Mouse (Mus musculus) forebrain, postnatal 0 days (tissue): ENCODE data around the gene Wdr83os. TPM values are rescaled to one million over a fixed set of nuclear protein-coding genes. Genes with fewer than 3 reads are reported as not detected.
"Not testable (repeated sequence)": the region's sequence is repeated elsewhere in the genome, so short reads cannot be mapped to it uniquely, and the experiment has no call there.

Source experiments
- ATAC-seq: fragments of 200-750 bp; cut with Nextera tagmentation; 2 replicates; pipeline ENCODE4 v1.8.0; 2017; ENCODE audit warnings: mild to moderate bottlenecking, moderate library complexity
- DNase-seq: peaks from one replicate; pipeline ENCODE4 v3.0.0-alpha.2; 2015
- H3K27ac ChIP-seq: fragments of 300-500 bp; sonication (generic); 2 replicates; pipeline ENCODE4 v1.5.1; 2014; ENCODE audit warnings: low read depth, mild to moderate bottlenecking, antibody characterized with exemption, low read length, moderate library complexity, mixed read lengths
- H3K27me3 ChIP-seq: fragments of 300-500 bp; sonication (generic); 2 replicates; pipeline ENCODE4 v1.6.1; 2014; ENCODE audit warnings: mild to moderate bottlenecking, low read length, mixed read lengths; ENCODE audit not compliant: insufficient read depth
- H3K36me3 ChIP-seq: fragments of 300-500 bp; sonication (generic); 2 replicates; pipeline ENCODE4 v1.6.1; 2014; ENCODE audit warnings: mild to moderate bottlenecking, moderate library complexity; ENCODE audit not compliant: insufficient read depth
- H3K4me1 ChIP-seq: fragments of 300-500 bp; sonication (generic); 2 replicates; pipeline ENCODE4 v1.6.1; 2014; ENCODE audit warnings: antibody characterized with exemption; ENCODE audit not compliant: insufficient read depth
- H3K4me2 ChIP-seq: fragments of 300-500 bp; sonication (generic); 2 replicates; pipeline ENCODE4 v1.6.1; 2014; ENCODE audit warnings: low read depth, mild to moderate bottlenecking, moderate library complexity
- H3K4me3 ChIP-seq: fragments of 300-500 bp; sonication (generic); 2 replicates; pipeline ENCODE4 v1.5.1; 2014; ENCODE audit warnings: low read depth, low read length, mixed read lengths
- H3K9ac ChIP-seq: fragments of 300-500 bp; sonication (generic); 2 replicates; pipeline ENCODE4 v1.6.1; 2014; ENCODE audit warnings: mild to moderate bottlenecking
- H3K9me3 ChIP-seq: fragments of 300-500 bp; sonication (generic); 2 replicates; pipeline ENCODE4 v1.6.1; 2016; ENCODE audit warnings: low read length
- CTCF ChIP-seq: sonication (generic); IDR thresholded peaks from 2 replicates; pipeline ENCODE4 v1.5.1; 2016; ENCODE audit warnings: antibody characterized with exemption, control low read depth, low read depth
- WGBS: fragments of 180-500 bp; shearing (Covaris S2); extraction: QIAGEN DNeasy Blood & Tissue Kit; methylation state at CpG from one replicate; pipeline ENCODE4 v1.1.7; 2014; 5-methylcytosine and 5-hydroxymethylcytosine counted together
- microRNA-seq, 2 experiments: library from miRNA; unstranded; fragments of <30 nt; microRNA quantifications; one replicate each; pipeline ENCODE4; 2016
- polyA plus RNA-seq: library from polyadenylated mRNA; unstranded; fragments of >200 nt; fragmentation: Nextera tagmentation; extraction: Ambion mirVana; gene quantifications from 2 replicates; pipeline ENCODE4 v1.2.1, GENCODE M21; 2015
- total RNA-seq: library from RNA; depleted of rRNA; stranded (reverse); fragments of >200 nt; gene quantifications from 2 replicates; pipeline ENCODE4 v1.2.3, GENCODE M21; 2014; rRNA removed

Wdr83os gene
- total and polyA plus RNA-seq, 2 experiments from 2014 or later: 80.8 to 171 TPM

GRCm38 (mm10) chr8:85115501-85115900 lies 35.0 kb downstream of the Wdr83os start:
- Histone ChIP-seq H3K4me3 (no peak overlapping the region), H3K9me3 (no peaks in the 10 kb centered on the region), H3K36me3 (peaks cover 15% of the 10 kb centered on the region), H3K27ac (no peak overlapping the region), H3K4me1 (no peaks in the 10 kb centered on the region), H3K4me2 (no peak overlapping the region), H3K27me3 (no peaks in the 10 kb centered on the region), H3K9ac (no peak overlapping the region)
- ATAC-seq (no peak), DNase-seq (no peak)
- TF ChIP-seq CTCF: no peak
- WGBS: 75% methylated on average over 4 of the region's 4 CpGs

GRCm38 (mm10) chr8:85116984-85117383 lies 36.4 kb downstream of the Wdr83os start:
- no peaks in the 10 kb centered on the region for H3K9me3 ChIP-seq
- no peak for ATAC-seq
- no peak for TF ChIP-seq CTCF
- peaks cover under 1% of the 10 kb centered on the region; the same call in 1 of the 2 replicates for H3K36me3 ChIP-seq
- H3K9ac ChIP-seq: no peak overlapping the region
- H3K4me1 ChIP-seq: no peaks in the 10 kb centered on the region
- 93% methylated on average over 7 of the region's 7 CpGs for WGBS
- H3K27ac ChIP-seq: no peak overlapping the region
- no peak for DNase-seq
- H3K4me2 ChIP-seq: no peak overlapping the region
- H3K27me3 ChIP-seq: no peaks in the 10 kb centered on the region
- H3K4me3 ChIP-seq: no peak overlapping the region

GRCm38 (mm10) chr8:85119052-85119981 lies 38.8 kb downstream of the Wdr83os start:
- ATAC-seq (peak; percentile 91), DNase-seq (peak; percentile 89)
- no peaks in the 10 kb centered on the region for H3K9me3 ChIP-seq
- peak; percentile 57 for TF ChIP-seq CTCF
- no peaks in the 10 kb centered on the region for H3K36me3 ChIP-seq
- WGBS: 7% methylated on average over 37 of the region's 37 CpGs
- H3K27me3 ChIP-seq: no peaks in the 10 kb centered on the region
- peak overlapping the region; percentile 80 for H3K9ac ChIP-seq
- H3K4me1 ChIP-seq: no peaks in the 10 kb centered on the region
- peak overlapping the region; percentile 59 for H3K4me3 ChIP-seq
- peak overlapping the region; percentile 54 for H3K27ac ChIP-seq
- H3K4me2 ChIP-seq: peak overlapping the region; percentile 76

DNA sequence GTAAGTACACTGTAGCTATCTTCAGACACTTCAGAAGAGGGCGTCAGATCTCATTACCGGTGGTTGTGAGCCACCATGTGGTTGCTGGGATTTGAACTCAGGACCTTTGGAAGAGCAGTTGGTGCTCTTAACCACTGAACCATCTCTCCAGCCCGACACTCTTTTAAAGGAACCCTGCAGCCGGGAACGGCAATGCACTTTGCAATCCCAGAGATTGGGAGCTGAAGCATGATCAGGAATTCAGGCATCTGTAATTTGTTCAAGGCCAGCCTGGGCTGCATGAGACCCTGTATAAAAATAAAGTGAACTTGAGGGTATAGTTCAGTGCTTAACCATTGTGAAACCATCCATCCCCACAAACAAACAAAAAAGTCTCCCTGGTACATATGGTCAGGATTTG lies 39.7 kb downstream of the Wdr83os start:
- not testable (repeated sequence) for H3K27ac ChIP-seq, H3K4me3 ChIP-seq, H3K9me3 ChIP-seq, H3K27me3 ChIP-seq, H3K4me2 ChIP-seq, H3K36me3 ChIP-seq, H3K9ac ChIP-seq, DNase-seq, H3K4me1 ChIP-seq
- peak; percentile 4; the same call in 1 of the 2 replicates for ATAC-seq
- 76% methylated on average over 5 of the region's 5 CpGs for WGBS

DNA sequence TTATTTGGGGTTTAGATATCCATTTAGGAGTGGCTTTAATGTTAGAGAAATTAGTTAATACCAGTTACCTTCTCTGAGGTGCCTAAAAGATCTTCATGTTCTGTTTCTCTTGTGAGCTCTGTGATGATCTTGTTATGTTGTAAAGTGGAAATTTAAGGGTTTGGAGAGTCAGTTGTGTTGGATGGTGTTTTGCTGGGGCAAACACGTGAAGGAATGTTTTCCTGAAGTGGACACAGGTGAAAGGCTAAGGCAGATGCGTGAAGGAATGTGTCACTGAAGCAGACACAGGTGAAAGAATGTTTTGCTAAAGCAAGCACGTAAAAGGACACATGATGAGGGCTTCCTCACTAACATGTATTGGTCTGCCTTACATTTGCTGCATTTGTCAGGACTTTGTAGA lies 42.5 kb downstream of the Wdr83os start, which contains the start of gene Zfp791:
Zfp791 (minus strand) TSS at position 101 of the 400 bp plus-strand sequence.
- WGBS: 89% methylated on average over 3 of the region's 3 CpGs
- Histone ChIP-seq H3K9ac (no peak within 1 kb of the TSS), H3K4me1 (no peaks in the 10 kb centered on the region), H3K27me3 (no peaks in the 10 kb centered on the region), H3K9me3 (no peaks in the 10 kb centered on the region), H3K4me2 (no peak within 1 kb of the TSS), H3K4me3 (no peak within 1 kb of the TSS), H3K27ac (no peak within 1 kb of the TSS), H3K36me3 (no peaks in the 10 kb centered on the region)
- TF ChIP-seq CTCF: no peak
- ATAC-seq (no peak), DNase-seq (no peak)

DNA sequence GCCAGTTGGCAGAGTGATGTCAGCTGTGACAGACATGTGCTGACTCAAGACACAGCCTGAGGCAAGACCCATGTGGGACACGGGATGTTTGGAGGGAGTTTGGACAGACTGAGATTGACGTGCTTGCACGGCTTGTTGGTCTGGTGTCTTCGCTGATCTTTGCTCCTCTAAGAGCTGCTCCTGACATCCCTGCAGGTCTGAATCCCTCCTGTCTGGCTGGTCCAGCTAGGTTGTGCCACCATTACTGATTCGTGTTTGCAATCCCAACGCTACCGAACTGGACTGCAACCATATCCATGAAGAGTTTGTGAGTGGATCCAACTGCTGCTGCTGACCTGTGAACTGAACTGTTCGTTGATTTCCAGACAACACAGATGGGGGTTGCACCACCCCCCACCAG lies 43.2 kb downstream of the Wdr83os start:
- Histone ChIP-seq H3K27ac (no peak overlapping the region), H3K9ac (no peak overlapping the region), H3K4me3 (no peak overlapping the region), H3K36me3 (no peaks in the 10 kb centered on the region), H3K9me3 (no peaks in the 10 kb centered on the region), H3K4me2 (no peak overlapping the region), H3K27me3 (no peaks in the 10 kb centered on the region), H3K4me1 (no peaks in the 10 kb centered on the region)
- 91% methylated on average over 8 of the region's 8 CpGs for WGBS
- ATAC-seq (no peak), DNase-seq (no peak)
- no peak for TF ChIP-seq CTCF

Small RNA genes lying within 50 kb of the gene (microRNA-seq; reads per million reads assigned to microRNA genes)
- gene Gm23388 (0.39 to 0.49 reads per million in 2 experiments), gene Mir7070 (2.3 to 3.5 reads per million in 2 experiments)

Other genes starting within 250 kb of the Wdr83os start
- 24.7 and 28.7 TPM in 2 replicates for gene Gadd45gip1, start 249.2 kb upstream of the Wdr83os start, total RNA-seq
- 36.7 and 40.8 TPM in 2 replicates for gene Gadd45gip1, start 249.2 kb upstream of the Wdr83os start, polyA plus RNA-seq
- gene Rad23a, start 240.1 kb upstream of the Wdr83os start, total RNA-seq: 32.2 and 55.3 TPM in 2 replicates
- 63.5 and 77.4 TPM in 2 replicates for gene Rad23a, start 240.1 kb upstream of the Wdr83os start, polyA plus RNA-seq
- gene Calr, start 233.8 kb upstream of the Wdr83os start, total RNA-seq: 470 and 505 TPM in 2 replicates
- 354 and 405 TPM in 2 replicates for gene Calr, start 233.8 kb upstream of the Wdr83os start, polyA plus RNA-seq
- 77.1 and 91.2 TPM in 2 replicates for gene Farsa, start 223.8 kb upstream of the Wdr83os start, total RNA-seq
- 100 and 103 TPM in 2 replicates for gene Farsa, start 223.8 kb upstream of the Wdr83os start, polyA plus RNA-seq
- 27.5 and 32.2 TPM in 2 replicates for gene Syce2, start 208.6 kb upstream of the Wdr83os start, total RNA-seq
- 77.9 and 78.2 TPM in 2 replicates for gene Syce2, start 208.6 kb upstream of the Wdr83os start, polyA plus RNA-seq
- gene Gcdh, start 186.8 kb upstream of the Wdr83os start, total RNA-seq: 28.9 and 31.5 TPM in 2 replicates
- 21.3 and 27.5 TPM in 2 replicates for gene Gcdh, start 186.8 kb upstream of the Wdr83os start, polyA plus RNA-seq
- 0.46 TPM in 1 of 2 replicates, not detected in the other for gene Klf1, start 178.8 kb upstream of the Wdr83os start, total RNA-seq
- 0.50 and 0.77 TPM in 2 replicates for gene Klf1, start 178.8 kb upstream of the Wdr83os start, polyA plus RNA-seq
- 3.6 and 3.7 TPM in 2 replicates for gene Dnase2a, start 172.2 kb upstream of the Wdr83os start, total RNA-seq
- 6.3 and 7.1 TPM in 2 replicates for gene Dnase2a, start 172.2 kb upstream of the Wdr83os start, polyA plus RNA-seq
- 39.7 and 57.7 TPM in 2 replicates for gene Mast1, start 143.4 kb upstream of the Wdr83os start, total RNA-seq
- gene Mast1, start 143.4 kb upstream of the Wdr83os start, polyA plus RNA-seq: 44.2 and 63.8 TPM in 2 replicates
- 4.8 and 10.4 TPM in 2 replicates for gene Rtbdn, start 133.7 kb upstream of the Wdr83os start, total RNA-seq
- gene Rtbdn, start 133.7 kb upstream of the Wdr83os start, polyA plus RNA-seq: 1.7 and 3.5 TPM in 2 replicates
- gene Gm49661, start 111.3 kb upstream of the Wdr83os start, total RNA-seq: not detected in 2 replicates
- not detected in 2 replicates for gene Gm49661, start 111.3 kb upstream of the Wdr83os start, polyA plus RNA-seq
- 814 and 983 TPM in 2 replicates for gene Prdx2, start 111.2 kb upstream of the Wdr83os start, total RNA-seq
- 974 and 1,110 TPM in 2 replicates for gene Prdx2, start 111.2 kb upstream of the Wdr83os start, polyA plus RNA-seq
- gene Rnaseh2a, start 111.0 kb upstream of the Wdr83os start, total RNA-seq: 39.8 and 42.7 TPM in 2 replicates
- 52.2 and 56.3 TPM in 2 replicates for gene Rnaseh2a, start 111.0 kb upstream of the Wdr83os start, polyA plus RNA-seq
- 21.9 and 22.2 TPM in 2 replicates for gene Junb, start 102.0 kb upstream of the Wdr83os start, total RNA-seq
- gene Junb, start 102.0 kb upstream of the Wdr83os start, polyA plus RNA-seq: 10.1 and 15.9 TPM in 2 replicates
- gene Hook2, start 90.1 kb upstream of the Wdr83os start, total RNA-seq: 30.3 and 32.5 TPM in 2 replicates
- 22.6 and 28.7 TPM in 2 replicates for gene Hook2, start 90.1 kb upstream of the Wdr83os start, polyA plus RNA-seq
- gene Best2, start 66.2 kb upstream of the Wdr83os start, total RNA-seq: not detected in 2 replicates
- 0.11 and 0.15 TPM in 2 replicates for gene Best2, start 66.2 kb upstream of the Wdr83os start, polyA plus RNA-seq
- 136 and 160 TPM in 2 replicates for gene Asna1, start 55.5 kb upstream of the Wdr83os start, total RNA-seq
- gene Asna1, start 55.5 kb upstream of the Wdr83os start, polyA plus RNA-seq: 153 and 180 TPM in 2 replicates
- gene Trir, start 53.9 kb upstream of the Wdr83os start, total RNA-seq: 338 and 447 TPM in 2 replicates
- gene Trir, start 53.9 kb upstream of the Wdr83os start, polyA plus RNA-seq: 161 and 178 TPM in 2 replicates
- 129 and 155 TPM in 2 replicates for gene Tnpo2, start 43.8 kb upstream of the Wdr83os start, total RNA-seq
- 40.4 and 52.3 TPM in 2 replicates for gene Tnpo2, start 43.8 kb upstream of the Wdr83os start, polyA plus RNA-seq
- gene Fbxw9, start 20.7 kb upstream of the Wdr83os start, total RNA-seq: 106 and 115 TPM in 2 replicates
- gene Fbxw9, start 20.7 kb upstream of the Wdr83os start, polyA plus RNA-seq: 79.8 and 87.4 TPM in 2 replicates
- not detected in 2 replicates for gene Gm5741, start 12.8 kb upstream of the Wdr83os start, total RNA-seq
- gene Gm5741, start 12.8 kb upstream of the Wdr83os start, polyA plus RNA-seq: 0.74 and 3.0 TPM in 2 replicates
- gene Dhps, start 9.0 kb upstream of the Wdr83os start, total RNA-seq: 63.1 and 74.3 TPM in 2 replicates
- gene Dhps, start 9.0 kb upstream of the Wdr83os start, polyA plus RNA-seq: 104 and 118 TPM in 2 replicates
- 22.1 and 22.5 TPM in 2 replicates for gene Wdr83, start 566 bp downstream of the Wdr83os start, total RNA-seq
- 35.3 and 37.2 TPM in 2 replicates for gene Wdr83, start 566 bp downstream of the Wdr83os start, polyA plus RNA-seq
- 24.9 and 28.8 TPM in 2 replicates for gene Man2b1, start 2.5 kb downstream of the Wdr83os start, total RNA-seq
- 14.8 and 18.0 TPM in 2 replicates for gene Man2b1, start 2.5 kb downstream of the Wdr83os start, polyA plus RNA-seq
- 2.7 and 3.2 TPM in 2 replicates for gene Zfp791, start 42.4 kb downstream of the Wdr83os start, total RNA-seq
- gene Zfp791, start 42.4 kb downstream of the Wdr83os start, polyA plus RNA-seq: 1.5 and 2.4 TPM in 2 replicates
- gene Cks1brt, start 71.2 kb downstream of the Wdr83os start, total RNA-seq: not detected in 2 replicates
- gene Cks1brt, start 71.2 kb downstream of the Wdr83os start, polyA plus RNA-seq: not detected in 2 replicates
- not detected in 2 replicates for gene Olfr371, start 145.2 kb downstream of the Wdr83os start, total RNA-seq
- not detected in 2 replicates for gene Olfr371, start 145.2 kb downstream of the Wdr83os start, polyA plus RNA-seq
- 57.1 and 62.1 TPM in 2 replicates for gene Orc6, start 218.9 kb downstream of the Wdr83os start, total RNA-seq
- 61.8 and 72.9 TPM in 2 replicates for gene Orc6, start 218.9 kb downstream of the Wdr83os start, polyA plus RNA-seq
- gene Vps35, start 219.1 kb downstream of the Wdr83os start, total RNA-seq: 185 and 199 TPM in 2 replicates
- 151 and 169 TPM in 2 replicates for gene Vps35, start 219.1 kb downstream of the Wdr83os start, polyA plus RNA-seq